Mouse (Mus musculus): ENCODE data around the gene Kctd3. TPM values are rescaled to one million over a fixed set of nuclear protein-coding genes. Genes with fewer than 3 reads are reported as not detected.

Kctd3 gene
- total and polyA plus RNA-seq, 2 experiments: 10.6 to 13.8 TPM

DNA sequence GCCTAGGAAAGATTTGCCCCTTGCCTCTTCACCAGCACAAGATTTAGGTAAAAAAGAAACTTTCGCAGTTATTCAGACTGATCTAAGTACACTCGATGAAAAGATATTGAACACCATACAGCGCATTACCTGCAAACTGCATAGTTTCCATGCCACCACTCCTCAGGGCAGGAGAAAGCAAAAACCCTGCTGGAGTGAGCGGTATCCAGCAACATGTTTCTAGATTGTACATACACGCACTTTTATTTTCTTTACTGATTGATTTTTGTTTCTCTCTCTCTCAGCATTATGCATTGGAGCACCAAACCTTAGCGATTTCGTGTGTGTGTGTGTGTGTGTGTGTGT lies 311 bp upstream of the Kctd3 start:
- TF ChIP-seq CTCF (IDR thresholded peaks at IDR 0.05; ENCODE audit: low read depth, low read length) (no peak), POLR2A (IDR thresholded peaks at IDR 0.05; ENCODE audit: extremely low read depth, insufficient read depth, low read length) (no peak)
- H3K79me2 ChIP-seq (ENCODE audit: control insufficient read depth, insufficient read depth, low read length): peaks cover 19% of the 10 kb centered on the region
- H3K36me3 ChIP-seq (ENCODE audit: control insufficient read depth, insufficient read depth, low read length): no peaks in the 10 kb centered on the region
- H3K9ac ChIP-seq (ENCODE audit: low read depth, low read length): no peak overlapping the region; the same call in 1 of the 2 replicates
- H3K4me1 ChIP-seq (ENCODE audit: control insufficient read depth, insufficient read depth, low read length): peaks cover 9% of the 10 kb centered on the region
- WGBS: 37% methylated on average over 7 of the region's 7 CpGs
- no peak for DNase-seq (ENCODE audit: extremely low read depth, low read depth, low spot score)
- peak overlapping the region; percentile 98 for H3K4me3 ChIP-seq (ENCODE audit: insufficient read depth, low read depth, low read length)
- H3K27ac ChIP-seq (replicated peaks; ENCODE audit: insufficient read depth, low read depth, low read length): no peak overlapping the region
- no peaks in the 10 kb centered on the region for H3K27me3 ChIP-seq (ENCODE audit: control insufficient read depth, insufficient read depth, low read length)

DNA sequence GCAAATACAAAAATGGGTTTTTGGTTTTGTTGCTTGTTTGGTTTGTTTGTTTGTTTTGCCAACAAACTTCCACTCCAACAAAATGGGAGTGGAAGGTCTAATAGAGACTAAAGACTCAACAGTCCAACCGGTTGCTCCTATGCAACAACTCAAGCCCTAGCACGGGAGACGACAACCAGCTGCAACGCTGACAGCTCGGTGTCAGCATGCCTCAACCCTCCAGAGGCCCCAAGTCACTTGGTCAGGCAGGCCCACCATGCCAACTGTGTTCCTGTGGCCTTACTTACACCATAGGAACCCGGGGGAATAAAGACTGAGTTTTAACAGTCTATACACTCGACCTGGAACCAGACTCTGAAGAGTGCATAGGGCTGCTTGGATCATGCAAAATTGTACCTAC lies 815 bp downstream of the Kctd3 start:
- Histone ChIP-seq H3K4me1 (ENCODE audit: control insufficient read depth, insufficient read depth, low read length) (peaks cover 9% of the 10 kb centered on the region), H3K36me3 (ENCODE audit: control insufficient read depth, insufficient read depth, low read length) (no peaks in the 10 kb centered on the region), H3K79me2 (ENCODE audit: control insufficient read depth, insufficient read depth, low read length) (peaks cover 19% of the 10 kb centered on the region), H3K27ac (replicated peaks; ENCODE audit: insufficient read depth, low read depth, low read length) (no peak overlapping the region), H3K9ac (ENCODE audit: low read depth, low read length) (peak overlapping the region; percentile 98), H3K4me3 (ENCODE audit: insufficient read depth, low read depth, low read length) (peak overlapping the region; percentile 98), H3K27me3 (ENCODE audit: control insufficient read depth, insufficient read depth, low read length) (no peaks in the 10 kb centered on the region)
- under 1% methylated on average over 7 of the region's 7 CpGs for WGBS
- no peak for DNase-seq (ENCODE audit: extremely low read depth, low read depth, low spot score)
- TF ChIP-seq CTCF (IDR thresholded peaks at IDR 0.05; ENCODE audit: low read depth, low read length) (no peak), POLR2A (IDR thresholded peaks at IDR 0.05; ENCODE audit: extremely low read depth, insufficient read depth, low read length) (no peak)

DNA sequence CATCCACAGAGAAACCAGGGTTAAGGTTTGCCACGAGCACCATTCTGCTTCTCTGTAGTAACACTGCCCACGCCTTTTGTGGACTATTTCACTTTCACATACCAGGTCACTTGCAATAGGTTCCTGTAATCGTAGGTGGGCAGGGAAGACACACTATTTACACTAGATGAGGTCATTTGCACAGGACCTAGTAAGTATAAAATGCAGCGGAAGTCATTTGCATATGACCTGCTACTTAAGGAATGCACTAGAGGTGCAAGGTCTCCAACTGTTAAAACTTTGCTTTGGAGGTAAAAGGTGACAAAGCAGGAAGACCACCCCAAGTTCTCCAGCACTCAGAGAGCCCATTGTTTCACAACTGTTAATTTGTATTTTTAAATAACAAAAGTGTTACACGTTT lies 1.4 kb downstream of the Kctd3 start:
- DNase-seq (ENCODE audit: extremely low read depth, low read depth, low spot score): peak; percentile 34
- Histone ChIP-seq H3K27ac (replicated peaks; ENCODE audit: insufficient read depth, low read depth, low read length) (no peak overlapping the region), H3K9ac (ENCODE audit: low read depth, low read length) (no peak overlapping the region), H3K27me3 (ENCODE audit: control insufficient read depth, insufficient read depth, low read length) (no peaks in the 10 kb centered on the region), H3K4me3 (ENCODE audit: insufficient read depth, low read depth, low read length) (no peak overlapping the region), H3K36me3 (ENCODE audit: control insufficient read depth, insufficient read depth, low read length) (no peaks in the 10 kb centered on the region), H3K4me1 (ENCODE audit: control insufficient read depth, insufficient read depth, low read length) (peaks cover 9% of the 10 kb centered on the region), H3K79me2 (ENCODE audit: control insufficient read depth, insufficient read depth, low read length) (peaks cover 19% of the 10 kb centered on the region)
- 19% methylated on average over 5 of the region's 5 CpGs for WGBS
- no peak for TF ChIP-seq POLR2A (IDR thresholded peaks at IDR 0.05; ENCODE audit: extremely low read depth, insufficient read depth, low read length)

DNA sequence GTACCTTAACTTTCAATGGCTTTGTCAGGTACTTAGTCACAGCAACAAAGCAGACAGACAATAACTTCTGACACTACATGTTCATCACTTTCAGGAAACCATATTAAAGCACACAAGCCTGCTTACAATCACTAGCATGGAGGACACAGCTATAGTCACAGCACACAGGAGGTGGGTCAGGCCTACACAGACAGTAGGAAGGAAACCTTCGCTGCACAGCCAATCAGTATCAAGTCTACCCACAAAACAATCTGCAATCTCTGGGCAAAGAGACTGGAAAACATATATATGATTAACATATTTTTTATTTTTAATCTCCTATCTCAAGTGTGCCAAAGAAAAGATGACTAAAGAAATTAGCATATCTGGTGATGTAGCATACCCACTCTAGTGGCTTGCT lies 2.9 kb downstream of the Kctd3 start:
- H3K36me3 ChIP-seq (ENCODE audit: control insufficient read depth, insufficient read depth, low read length): peaks cover 3% of the 10 kb centered on the region; the same call in 1 of the 2 replicates
- WGBS: 97% methylated on average over 1 of the region's 1 CpGs
- peaks cover 19% of the 10 kb centered on the region for H3K79me2 ChIP-seq (ENCODE audit: control insufficient read depth, insufficient read depth, low read length)
- no peak overlapping the region for H3K4me3 ChIP-seq (ENCODE audit: insufficient read depth, low read depth, low read length)
- no peak for DNase-seq (ENCODE audit: extremely low read depth, low read depth, low spot score)
- no peak overlapping the region for H3K9ac ChIP-seq (ENCODE audit: low read depth, low read length)
- TF ChIP-seq POLR2A (IDR thresholded peaks at IDR 0.05; ENCODE audit: extremely low read depth, insufficient read depth, low read length): no peak
- TF ChIP-seq CTCF (IDR thresholded peaks at IDR 0.05; ENCODE audit: low read depth, low read length): no peak
- H3K27me3 ChIP-seq (ENCODE audit: control insufficient read depth, insufficient read depth, low read length): no peaks in the 10 kb centered on the region
- H3K4me1 ChIP-seq (ENCODE audit: control insufficient read depth, insufficient read depth, low read length): peaks cover 7% of the 10 kb centered on the region
- H3K27ac ChIP-seq (replicated peaks; ENCODE audit: insufficient read depth, low read depth, low read length): no peak overlapping the region

DNA sequence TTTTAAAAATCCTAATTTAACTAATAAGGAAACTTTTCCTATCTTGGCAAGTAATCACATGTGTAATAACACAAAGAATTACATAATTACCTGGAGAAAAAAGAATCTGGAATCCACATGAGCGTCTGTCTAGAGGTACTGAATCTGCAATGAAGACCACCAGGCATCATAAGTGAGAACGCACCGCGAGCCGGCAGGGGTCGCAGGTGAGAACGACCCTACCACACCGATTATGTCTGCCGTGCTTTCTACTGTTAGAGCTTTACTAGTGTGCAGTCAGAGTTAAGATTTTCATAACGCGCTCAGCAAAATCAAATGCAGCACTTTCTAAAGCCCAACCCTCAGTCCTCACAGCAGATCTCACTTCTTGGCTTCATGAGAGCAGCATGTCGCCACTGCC lies 5.8 kb downstream of the Kctd3 start:
- Histone ChIP-seq H3K4me1 (ENCODE audit: control insufficient read depth, insufficient read depth, low read length) (peaks cover 6% of the 10 kb centered on the region), H3K9ac (ENCODE audit: low read depth, low read length) (no peak overlapping the region), H3K36me3 (ENCODE audit: control insufficient read depth, insufficient read depth, low read length) (peaks cover 13% of the 10 kb centered on the region), H3K4me3 (ENCODE audit: insufficient read depth, low read depth, low read length) (no peak overlapping the region), H3K27ac (replicated peaks; ENCODE audit: insufficient read depth, low read depth, low read length) (no peak overlapping the region), H3K27me3 (ENCODE audit: control insufficient read depth, insufficient read depth, low read length) (no peaks in the 10 kb centered on the region), H3K79me2 (ENCODE audit: control insufficient read depth, insufficient read depth, low read length) (peaks cover 11% of the 10 kb centered on the region)
- no peak for TF ChIP-seq CTCF (IDR thresholded peaks at IDR 0.05; ENCODE audit: low read depth, low read length)
- WGBS: 91% methylated on average over 12 of the region's 12 CpGs
- no peak for DNase-seq (ENCODE audit: extremely low read depth, low read depth, low spot score)

DNA sequence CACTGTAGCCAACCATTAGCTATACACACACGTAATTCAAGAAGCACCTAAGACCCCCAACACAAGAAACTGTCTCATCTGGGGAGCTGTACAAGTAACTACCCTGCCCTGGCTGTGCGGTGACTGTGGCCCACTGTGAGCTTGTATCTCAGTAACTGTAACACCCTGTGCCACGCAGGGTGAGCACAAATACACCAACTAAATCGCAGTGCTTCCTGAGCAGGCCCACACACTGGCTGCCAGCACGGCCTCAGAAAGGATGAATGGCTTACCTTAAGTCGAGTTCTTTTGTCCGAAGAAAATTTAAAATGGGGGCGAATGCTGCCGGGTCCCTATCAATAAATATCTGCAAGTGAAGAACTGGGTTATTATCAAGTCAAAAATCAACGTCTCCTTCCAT lies 7.7 kb downstream of the Kctd3 start:
- no peak for DNase-seq (ENCODE audit: extremely low read depth, low read depth, low spot score)
- H3K79me2 ChIP-seq (ENCODE audit: control insufficient read depth, insufficient read depth, low read length): no peaks in the 10 kb centered on the region; the same call in 1 of the 2 replicates
- H3K4me3 ChIP-seq (ENCODE audit: insufficient read depth, low read depth, low read length): no peak overlapping the region
- no peak for TF ChIP-seq POLR2A (IDR thresholded peaks at IDR 0.05; ENCODE audit: extremely low read depth, insufficient read depth, low read length)
- TF ChIP-seq CTCF (IDR thresholded peaks at IDR 0.05; ENCODE audit: low read depth, low read length): no peak
- 91% methylated on average over 10 of the region's 10 CpGs for WGBS
- peaks cover 17% of the 10 kb centered on the region for H3K36me3 ChIP-seq (ENCODE audit: control insufficient read depth, insufficient read depth, low read length)
- no peaks in the 10 kb centered on the region for H3K4me1 ChIP-seq (ENCODE audit: control insufficient read depth, insufficient read depth, low read length)
- H3K9ac ChIP-seq (ENCODE audit: low read depth, low read length): no peak overlapping the region
- H3K27me3 ChIP-seq (ENCODE audit: control insufficient read depth, insufficient read depth, low read length): no peaks in the 10 kb centered on the region
- no peak overlapping the region for H3K27ac ChIP-seq (replicated peaks; ENCODE audit: insufficient read depth, low read depth, low read length)

Data from liver, adult 2 months (tissue).